Mouse (Mus musculus) forebrain, embryonic 16.5 days (tissue): ENCODE results near the gene Ccdc73. TPM values are rescaled to one million over a fixed set of nuclear protein-coding genes. Genes with fewer than 3 reads are reported as not detected.
"Not testable (repeated sequence)": the region's sequence is repeated elsewhere in the genome, so short reads cannot be mapped to it uniquely, and the experiment has no call there.

Experiments used
- ATAC-seq: fragments of 200-750 bp; cut with Nextera tagmentation; 2 replicates; pipeline ENCODE4 v1.8.0; 2017; ENCODE audit warnings: mild to moderate bottlenecking, moderate library complexity
- H3K27ac ChIP-seq: fragments of 300-500 bp; sonication (generic); 2 replicates; pipeline ENCODE4 v1.5.1; 2014; ENCODE audit warnings: low read length, control low read depth
- H3K27me3 ChIP-seq: fragments of 300-500 bp; sonication (generic); replicated peaks from 2 replicates; pipeline ENCODE4 v1.6.1; 2014; ENCODE audit warnings: low read length; ENCODE audit not compliant: control insufficient read depth, insufficient read depth
- H3K36me3 ChIP-seq: fragments of 300-500 bp; sonication (generic); 2 replicates; pipeline ENCODE4 v1.6.1; 2014; ENCODE audit not compliant: control insufficient read depth, insufficient read depth
- H3K4me1 ChIP-seq: fragments of 300-500 bp; sonication (generic); replicated peaks from 2 replicates; pipeline ENCODE4 v1.6.1; 2014; ENCODE audit warnings: low read length; ENCODE audit not compliant: control insufficient read depth, insufficient read depth
- H3K4me2 ChIP-seq: fragments of 300-500 bp; sonication (generic); 2 replicates; pipeline ENCODE4 v1.6.1; 2014; ENCODE audit warnings: mild to moderate bottlenecking, low read length, control low read depth
- H3K4me3 ChIP-seq: fragments of 300-500 bp; sonication (generic); replicated peaks from 2 replicates; pipeline ENCODE4 v1.5.1; 2014; ENCODE audit warnings: mild to moderate bottlenecking, low read length, control low read depth
- H3K9ac ChIP-seq: fragments of 300-500 bp; sonication (generic); replicated peaks from 2 replicates; pipeline ENCODE4 v1.6.1; 2014; ENCODE audit warnings: low read depth, low read length, control low read depth
- H3K9me3 ChIP-seq: fragments of 300-500 bp; sonication (generic); 2 replicates; pipeline ENCODE4 v1.6.1; 2016; ENCODE audit warnings: low read length; ENCODE audit not compliant: control insufficient read depth
- WGBS: fragments of 180-500 bp; shearing (Covaris S2); extraction: QIAGEN DNeasy Blood & Tissue Kit; methylation state at CpG from one replicate; pipeline ENCODE4 v1.1.7; 2014; 5-methylcytosine and 5-hydroxymethylcytosine counted together
- polyA plus RNA-seq: library from polyadenylated mRNA; unstranded; fragments of >200 nt; fragmentation: Nextera tagmentation; extraction: Ambion mirVana; gene quantifications from 2 replicates; pipeline ENCODE4 v1.2.1, GENCODE M21; 2015

Gene Ccdc73
- polyA plus RNA-seq, 1 experiment from 2014 or later = 5.3 TPM

- peaks cover 7% of the 10 kb centered on the region; the same call in 1 of the 2 replicates for H3K36me3 ChIP-seq
- H3K4me1 ChIP-seq = peaks cover 12% of the 10 kb centered on the region
- no peaks in the 10 kb centered on the region for H3K9me3 ChIP-seq
- under 1% methylated on average over 25 of the region's 25 CpGs for WGBS
- H3K4me2 ChIP-seq = peak within 1 kb of the TSS; percentile 93
- H3K4me3 ChIP-seq = peak within 1 kb of the TSS; percentile 98
- H3K27ac ChIP-seq = peak within 1 kb of the TSS; percentile 84
- H3K27me3 ChIP-seq = no peaks in the 10 kb centered on the region
- ATAC-seq = peak; percentile 100
- peak within 1 kb of the TSS; percentile 90 for H3K9ac ChIP-seq
Measured at GRCm38 (mm10) chr2:105016967-105017287, 149.3 kb downstream of the Ccdc73 start, which contains the start of gene Eif3m. Gene Eif3m (minus strand): TSS chr2:105017080.

GRCm38 (mm10) chr2:105017802-105018201 lies 150.2 kb downstream of the Ccdc73 start:
- H3K27me3 ChIP-seq = no peaks in the 10 kb centered on the region
- ATAC-seq = no peak
- no peak overlapping the region for H3K9ac ChIP-seq
- H3K27ac ChIP-seq = no peak overlapping the region
- no peaks in the 10 kb centered on the region for H3K9me3 ChIP-seq
- WGBS = 81% methylated on average over 3 of the region's 3 CpGs
- H3K4me2 ChIP-seq = no peak overlapping the region
- no peak overlapping the region for H3K4me3 ChIP-seq
- H3K4me1 ChIP-seq = peaks cover 12% of the 10 kb centered on the region
- H3K36me3 ChIP-seq = peaks cover 5% of the 10 kb centered on the region; the same call in 1 of the 2 replicates

- Histone ChIP-seq H3K27ac (no peak overlapping the region), H3K4me1 (peaks cover 12% of the 10 kb centered on the region), H3K9ac (no peak overlapping the region), H3K27me3 (no peaks in the 10 kb centered on the region), H3K36me3 (no peaks in the 10 kb centered on the region), H3K4me3 (no peak overlapping the region), H3K4me2 (no peak overlapping the region), H3K9me3 (no peaks in the 10 kb centered on the region)
- ATAC-seq = no peak
- 87% methylated on average over 1 of the region's 1 CpGs for WGBS
Measured at GRCm38 (mm10) chr2:105019457-105019856, 151.9 kb downstream of the Ccdc73 start.

GRCm38 (mm10) chr2:105021256-105021655 lies 153.7 kb downstream of the Ccdc73 start:
- 85% methylated on average over 12 of the region's 12 CpGs for WGBS
- H3K9me3 ChIP-seq = no peaks in the 10 kb centered on the region
- H3K36me3 ChIP-seq = no peaks in the 10 kb centered on the region
- no peak overlapping the region for H3K9ac ChIP-seq
- no peak overlapping the region for H3K4me2 ChIP-seq
- no peak overlapping the region for H3K4me3 ChIP-seq
- no peak overlapping the region for H3K27ac ChIP-seq
- ATAC-seq = no peak
- H3K27me3 ChIP-seq = no peaks in the 10 kb centered on the region
- H3K4me1 ChIP-seq = peaks cover 3% of the 10 kb centered on the region

- Histone ChIP-seq H3K27me3 (no peaks in the 10 kb centered on the region), H3K9ac (no peak overlapping the region), H3K27ac (no peak overlapping the region), H3K4me2 (no peak overlapping the region), H3K4me1 (peaks cover 3% of the 10 kb centered on the region), H3K4me3 (no peak overlapping the region), H3K36me3 (no peaks in the 10 kb centered on the region), H3K9me3 (no peaks in the 10 kb centered on the region)
- no peak for ATAC-seq
- 98% methylated on average over 2 of the region's 2 CpGs for WGBS
Measured at GRCm38 (mm10) chr2:105021836-105022235, 154.2 kb downstream of the Ccdc73 start.

- no peak for ATAC-seq
- Histone ChIP-seq H3K9ac (no peak overlapping the region), H3K36me3 (no peaks in the 10 kb centered on the region), H3K4me3 (no peak overlapping the region), H3K27me3 (no peaks in the 10 kb centered on the region), H3K27ac (no peak overlapping the region), H3K4me2 (no peak overlapping the region), H3K4me1 (no peaks in the 10 kb centered on the region), H3K9me3 (no peaks in the 10 kb centered on the region)
- 85% methylated on average over 6 of the region's 6 CpGs for WGBS
Measured at GRCm38 (mm10) chr2:105023031-105023615, 155.5 kb downstream of the Ccdc73 start.

GRCm38 (mm10) chr2:105023815-105024214 lies 156.2 kb downstream of the Ccdc73 start:
- H3K27me3 ChIP-seq = no peaks in the 10 kb centered on the region
- no peaks in the 10 kb centered on the region for H3K36me3 ChIP-seq
- 83% methylated on average over 4 of the region's 4 CpGs for WGBS
- no peaks in the 10 kb centered on the region for H3K9me3 ChIP-seq
- no peak overlapping the region for H3K9ac ChIP-seq
- ATAC-seq = no peak
- no peaks in the 10 kb centered on the region for H3K4me1 ChIP-seq
- H3K4me3 ChIP-seq = no peak overlapping the region
- H3K4me2 ChIP-seq = no peak overlapping the region
- no peak overlapping the region for H3K27ac ChIP-seq

GRCm38 (mm10) chr2:105025610-105026009 lies 158.0 kb downstream of the Ccdc73 start:
- not testable (repeated sequence) for H3K36me3 ChIP-seq, ATAC-seq, H3K9me3 ChIP-seq, H3K9ac ChIP-seq, H3K4me1 ChIP-seq, H3K27ac ChIP-seq, H3K27me3 ChIP-seq, H3K4me3 ChIP-seq, H3K4me2 ChIP-seq
- WGBS = 90% methylated on average over 10 of the region's 12 CpGs

- H3K9ac ChIP-seq = no peak overlapping the region
- no peaks in the 10 kb centered on the region for H3K36me3 ChIP-seq
- no peaks in the 10 kb centered on the region for H3K4me1 ChIP-seq
- WGBS = 84% methylated on average over 22 of the region's 22 CpGs
- H3K27me3 ChIP-seq = no peaks in the 10 kb centered on the region
- no peak overlapping the region for H3K4me2 ChIP-seq
- H3K9me3 ChIP-seq = no peaks in the 10 kb centered on the region
- no peak overlapping the region for H3K4me3 ChIP-seq
- no peak overlapping the region for H3K27ac ChIP-seq
- no peak for ATAC-seq
Measured at GRCm38 (mm10) chr2:105026950-105027695, 159.5 kb downstream of the Ccdc73 start.
